In the genomic region with DNA sequence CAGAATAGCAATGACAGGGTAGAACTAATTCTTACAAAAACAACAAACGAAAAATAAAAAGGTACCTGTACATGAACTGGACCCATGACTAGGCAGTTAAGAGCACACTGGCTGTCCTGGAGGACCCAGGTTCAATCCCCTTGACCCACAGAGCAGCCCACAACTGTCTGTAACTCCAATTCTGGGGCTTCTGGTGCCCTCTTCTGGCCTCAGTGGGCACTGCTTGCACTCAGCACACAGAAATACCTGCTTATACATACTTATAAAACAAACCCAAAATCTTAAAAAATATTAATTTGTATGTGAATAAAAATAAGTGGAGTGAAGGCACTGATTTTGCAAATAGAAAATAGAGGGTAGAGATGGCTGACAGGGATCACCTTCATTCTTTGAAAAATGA, we compare ENCODE assay signal across 11 mouse cellular contexts. TPM values are rescaled to one million over a fixed set of nuclear protein-coding genes. Genes with fewer than 3 reads are reported as not detected.
DNase-seq lines count a peak whose midpoint lies in the region; ATAC-seq and TF ChIP-seq lines count a peak whose summit lies in the region.
"Had no signal": no experiment of that assay in that cellular context is flagged by ENCODE, and none has a peak within 500 bp of the region (broad histone marks: within the 10 kb centered on the region; RNA-seq: fewer than 3 reads in every experiment).

No protein-coding gene starts in this region.

- H3K36me3 ChIP-seq in hindbrain, postnatal 0 days (ENCODE audit: insufficient read depth, low read length) = no peaks in the 10 kb centered on the region
- H3K36me3 ChIP-seq in hindbrain, embryonic 16.5 days (ENCODE audit: control insufficient read depth, insufficient read depth, low read length) = no peaks in the 10 kb centered on the region
- H3K36me3 ChIP-seq in neural tube, embryonic 11.5 days (ENCODE audit: control insufficient read depth, insufficient read depth, low read length) = no peaks in the 10 kb centered on the region
- H3K36me3 ChIP-seq in neural tube, embryonic 15.5 days = no peaks in the 10 kb centered on the region
- H3K36me3 ChIP-seq: hindbrain, embryonic 10.5 days; midbrain, embryonic 12.5 days had no signal

- WGBS in hindbrain, postnatal 0 days = 88% methylated on average over 1 of the region's 1 CpGs
- 77% methylated on average over 1 of the region's 1 CpGs for WGBS in hindbrain, embryonic 16.5 days
- 70% methylated on average over 1 of the region's 1 CpGs for WGBS in neural tube, embryonic 11.5 days
- 70% methylated on average over 1 of the region's 1 CpGs for WGBS in neural tube, embryonic 15.5 days
- 84% methylated on average over 1 of the region's 1 CpGs for WGBS in olfactory bulb, adult 2 months

- H3K9ac ChIP-seq in hindbrain, postnatal 0 days (replicated peaks; ENCODE audit: low read length) = no peak overlapping the region
- no peak overlapping the region for H3K9ac ChIP-seq in hindbrain, embryonic 16.5 days (ENCODE audit: low read depth, low read length)
- no peak overlapping the region for H3K9ac ChIP-seq in neural tube, embryonic 11.5 days (ENCODE audit: low read length)
- H3K9ac ChIP-seq in neural tube, embryonic 15.5 days (replicated peaks) = no peak overlapping the region
- H3K9ac ChIP-seq: midbrain, embryonic 12.5 days had no signal

- H3K27ac ChIP-seq in hindbrain, postnatal 0 days = no peak overlapping the region
- no peak overlapping the region for H3K27ac ChIP-seq in hindbrain, embryonic 16.5 days (ENCODE audit: low read depth, low read length)
- H3K27ac ChIP-seq in neural tube, embryonic 11.5 days (ENCODE audit: low read depth, low read length) = no peak overlapping the region
- H3K27ac ChIP-seq in neural tube, embryonic 15.5 days (replicated peaks) = no peak overlapping the region
- H3K27ac ChIP-seq in olfactory bulb, adult 2 months (ENCODE audit: insufficient read depth, low read depth, low read length) = no peak overlapping the region
- H3K27ac ChIP-seq: hindbrain, embryonic 10.5 days; midbrain, embryonic 12.5 days had no signal

- ATAC-seq in hindbrain, postnatal 0 days = no peak
- ATAC-seq in hindbrain, embryonic 16.5 days = no peak
- no peak for ATAC-seq in neural tube, embryonic 11.5 days (ENCODE audit: insufficient read depth, low FRiP score, low TSS enrichment)
- ATAC-seq in neural tube, embryonic 15.5 days (ENCODE audit: low FRiP score) = no peak

- H3K4me3 ChIP-seq in hindbrain, postnatal 0 days (ENCODE audit: low read length) = no peak overlapping the region
- H3K4me3 ChIP-seq in hindbrain, embryonic 16.5 days (ENCODE audit: low read length) = no peak overlapping the region
- H3K4me3 ChIP-seq in neural tube, embryonic 11.5 days (ENCODE audit: low read depth, low read length) = no peak overlapping the region
- no peak overlapping the region for H3K4me3 ChIP-seq in neural tube, embryonic 15.5 days (replicated peaks)
- no peak overlapping the region for H3K4me3 ChIP-seq in olfactory bulb, adult 2 months (ENCODE audit: insufficient read depth, low read depth, low read length)
- H3K4me3 ChIP-seq: hindbrain, embryonic 10.5 days; midbrain, embryonic 12.5 days had no signal

- no peaks in the 10 kb centered on the region for H3K4me1 ChIP-seq in hindbrain, postnatal 0 days (ENCODE audit: insufficient read depth, low read length)
- 0 out of 2 replicates have a peak, but pooled peaks cover 1% of the 10 kb centered on the region for H3K4me1 ChIP-seq in hindbrain, embryonic 16.5 days (ENCODE audit: control insufficient read depth, insufficient read depth, low read depth, low read length)
- H3K4me1 ChIP-seq in neural tube, embryonic 11.5 days (ENCODE audit: control insufficient read depth, insufficient read depth, low read length) = no peaks in the 10 kb centered on the region
- H3K4me1 ChIP-seq in neural tube, embryonic 15.5 days = no peaks in the 10 kb centered on the region
- peaks cover 10% of the 10 kb centered on the region for H3K4me1 ChIP-seq in olfactory bulb, adult 2 months (ENCODE audit: control insufficient read depth, insufficient read depth, low read length)

- DNase-seq in hindbrain, postnatal 0 days (ENCODE audit: low spot score) = no peak
- peak; percentile 28 for DNase-seq in neural tube, embryonic 11.5 days (ENCODE audit: low spot score)
- DNase-seq in NIH3T3 (ENCODE audit: low read depth) = peak; percentile 35
- no peak for DNase-seq in cerebellum, postnatal 25 days
- no peak for DNase-seq in layer of hippocampus, postnatal 36 days

- peak; percentile 57 for TF ChIP-seq CTCF in hindbrain, postnatal 0 days (IDR thresholded peaks at IDR 0.05; ENCODE audit: low read depth)
- peak; percentile 44; the same call in 1 of the 2 replicates for TF ChIP-seq CTCF in olfactory bulb, adult 2 months (IDR thresholded peaks at IDR 0.05; ENCODE audit: insufficient read depth, low read depth, low read length)

- no peaks in the 10 kb centered on the region for H3K9me3 ChIP-seq in hindbrain, postnatal 0 days (ENCODE audit: low read length)
- no peaks in the 10 kb centered on the region for H3K9me3 ChIP-seq in hindbrain, embryonic 16.5 days (ENCODE audit: control insufficient read depth, low read length)
- H3K9me3 ChIP-seq in neural tube, embryonic 11.5 days (ENCODE audit: control insufficient read depth, low read length) = no peaks in the 10 kb centered on the region
- no peaks in the 10 kb centered on the region for H3K9me3 ChIP-seq in neural tube, embryonic 15.5 days (replicated peaks)
- H3K9me3 ChIP-seq: hindbrain, embryonic 10.5 days; midbrain, embryonic 12.5 days had no signal

- H3K4me2 ChIP-seq in hindbrain, postnatal 0 days (ENCODE audit: low read depth, low read length) = no peak overlapping the region
- H3K4me2 ChIP-seq in hindbrain, embryonic 16.5 days (ENCODE audit: low read length) = no peak overlapping the region
- H3K4me2 ChIP-seq in neural tube, embryonic 11.5 days (ENCODE audit: low read depth) = no peak overlapping the region
- H3K4me2 ChIP-seq in neural tube, embryonic 15.5 days = no peak overlapping the region
- H3K4me2 ChIP-seq: midbrain, embryonic 12.5 days had no signal

- no peaks in the 10 kb centered on the region for H3K27me3 ChIP-seq in hindbrain, postnatal 0 days (ENCODE audit: insufficient read depth, low read length)
- no peaks in the 10 kb centered on the region for H3K27me3 ChIP-seq in hindbrain, embryonic 16.5 days (replicated peaks; ENCODE audit: control insufficient read depth, insufficient read depth, low read length)
- no peaks in the 10 kb centered on the region for H3K27me3 ChIP-seq in neural tube, embryonic 11.5 days (ENCODE audit: control insufficient read depth, insufficient read depth, low read length)
- H3K27me3 ChIP-seq in neural tube, embryonic 15.5 days (replicated peaks) = no peaks in the 10 kb centered on the region
- H3K27me3 ChIP-seq: midbrain, embryonic 12.5 days had no signal

- no peak for TF ChIP-seq POLR2A in olfactory bulb, adult 2 months (IDR thresholded peaks at IDR 0.05; ENCODE audit: insufficient read depth, low read depth, low read length)

RNA-seq across cellular contexts. Expression of a gene that starts 54.7 kb away (rescaled TPM):
- 0.58 TPM in 1 of 2 replicates, not detected in the other for total RNA-seq in hindbrain, postnatal 0 days (2014; rRNA removed)
- polyA plus RNA-seq in hindbrain, postnatal 0 days (2015; fragmentation: Nextera tagmentation; extraction: Ambion mirVana) = 0.25 and 0.33 TPM in 2 replicates
- 0.25 TPM in 2 replicates for polyA plus RNA-seq in hindbrain, embryonic 16.5 days (2015; fragmentation: Nextera tagmentation; extraction: Ambion mirVana)
- polyA plus RNA-seq in neural tube, embryonic 11.5 days (2014; fragmentation: Nextera tagmentation; extraction: Ambion mirVana) = not detected in 2 replicates
- 0.10 TPM in 1 of 2 replicates, not detected in the other for polyA plus RNA-seq in neural tube, embryonic 15.5 days (2015; fragmentation: Nextera tagmentation; extraction: Ambion mirVana)
- polyA plus RNA-seq in olfactory bulb, adult 2 months (2012; ENCODE audit: insufficient read depth, insufficient read length, low replicate concordance, missing spikeins) = not detected in 2 replicates
- under 1 TPM; 0.15 TPM for total RNA-seq in layer of hippocampus, postnatal 36 days (2021)
- total RNA-seq: gastrocnemius, adult 18-20 months had no signal
- polyA plus RNA-seq: hindbrain, embryonic 10.5 days; midbrain, embryonic 12.5 days had no signal

Comparison
In these comparisons a context has a peak if more than half of its experiments do, and no peak if none do; other contexts are left out.
1. DNase-seq: peak in neural tube, embryonic 11.5 days (single experiment) and NIH3T3 (single experiment); none in hindbrain, postnatal 0 days (single experiment), cerebellum, postnatal 25 days (0 of 2) and layer of hippocampus, postnatal 36 days (0 of 2).